Mouse (Mus musculus) ES-Bruce4 (cell line): ENCODE measurements around the gene Cradd.

ENCODE experiments used
- CTCF ChIP-seq: IDR thresholded peaks from one replicate; pipeline ENCODE4 v1.8.1; 2011; ENCODE audit warnings: low read depth, low read length
- EP300 ChIP-seq: IDR thresholded peaks from 2 replicates; pipeline ENCODE4 v1.6.1; 2011; ENCODE audit warnings: low read depth, low read length; ENCODE audit not compliant: insufficient read depth
- POLR2A ChIP-seq: IDR thresholded peaks from one replicate; pipeline ENCODE4 v1.8.1; 2011; ENCODE audit warnings: low read length; ENCODE audit not compliant: insufficient read depth

DNA sequence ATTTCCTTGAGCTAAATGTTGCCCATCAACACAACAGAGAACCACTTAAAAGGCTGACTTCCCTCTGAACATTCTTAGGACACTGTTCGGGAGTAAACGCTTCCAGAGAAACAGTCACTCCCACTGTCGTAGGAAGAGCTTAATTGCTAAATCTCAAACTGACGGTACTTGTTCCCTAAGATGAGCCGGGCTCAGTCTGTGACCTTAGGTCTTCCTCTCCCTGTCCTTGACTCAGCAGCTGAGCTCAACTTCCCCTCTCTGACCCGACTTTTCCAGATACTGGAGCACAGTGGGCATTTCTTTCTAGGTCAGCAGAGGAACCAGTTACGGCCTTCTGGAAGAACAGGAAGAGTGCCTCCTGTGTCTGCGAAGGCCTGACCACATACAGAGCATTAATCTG, 87.7 kb downstream of the Cradd start:
- TF ChIP-seq CTCF (no peak), EP300 (no peak), POLR2A (no peak)
